Mouse (Mus musculus): ENCODE measurements around the gene Tasp1. TPM values are rescaled to one million over a fixed set of nuclear protein-coding genes. Genes with fewer than 3 reads are reported as not detected.

Tasp1 gene
- polyA plus RNA-seq, 1 experiment from 2014 or later: 21.1 TPM

- H3K4me1 ChIP-seq (replicated peaks; ENCODE audit: control insufficient read depth, insufficient read depth, low read length): no peaks in the 10 kb centered on the region
- no peaks in the 10 kb centered on the region for H3K36me3 ChIP-seq (ENCODE audit: control insufficient read depth, insufficient read depth, low read length)
- WGBS: 82% methylated on average over 8 of the region's 8 CpGs
- DNase-seq (ENCODE audit: low spot score) (no peak), ATAC-seq (replicated peaks; ENCODE audit: low FRiP score) (no peak)
- H3K27ac ChIP-seq (ENCODE audit: low read depth, low read length): no peak overlapping the region
- no peaks in the 10 kb centered on the region for H3K27me3 ChIP-seq (ENCODE audit: control insufficient read depth, insufficient read depth, low read length)
- peak overlapping the region; percentile 87; the same call in 1 of the 2 replicates for H3K9ac ChIP-seq (ENCODE audit: low read length)
- peak overlapping the region; percentile 81 for H3K4me3 ChIP-seq (ENCODE audit: low read depth, low read length)
- H3K4me2 ChIP-seq (ENCODE audit: low read depth, low read length, severe bottlenecking): peak overlapping the region; percentile 88
- H3K9me3 ChIP-seq (ENCODE audit: control insufficient read depth, low read length): no peaks in the 10 kb centered on the region
Observed at GRCm38 (mm10) chr2:140065676-140066075, 929 bp downstream of the Tasp1 start.

DNA sequence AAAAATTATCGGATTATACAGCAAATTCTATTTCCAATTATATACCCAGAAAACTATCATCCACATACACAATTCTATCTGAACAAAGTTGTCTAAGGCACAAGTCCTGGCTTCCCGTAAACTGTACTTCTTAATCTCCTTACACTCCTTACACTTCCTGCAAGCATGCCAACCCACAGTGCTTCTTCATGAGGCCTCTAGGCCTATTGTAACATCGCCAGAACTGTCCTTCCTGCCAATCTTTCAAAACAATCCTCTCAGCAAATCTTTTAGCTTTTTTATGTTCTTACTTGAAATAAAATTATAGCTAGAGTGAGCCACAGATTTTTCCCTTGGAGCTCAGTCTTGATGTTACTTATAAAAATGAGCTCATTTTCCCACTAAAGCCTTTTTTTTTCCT is 5.1 kb downstream of the Tasp1 start:
- Histone ChIP-seq H3K27me3 (ENCODE audit: control insufficient read depth, insufficient read depth, low read length) (no peaks in the 10 kb centered on the region), H3K27ac (ENCODE audit: low read depth, low read length) (no peak overlapping the region), H3K4me1 (replicated peaks; ENCODE audit: control insufficient read depth, insufficient read depth, low read length) (no peaks in the 10 kb centered on the region), H3K36me3 (ENCODE audit: control insufficient read depth, insufficient read depth, low read length) (no peaks in the 10 kb centered on the region; the same call in 1 of the 2 replicates), H3K4me3 (ENCODE audit: low read depth, low read length) (no peak overlapping the region), H3K9me3 (ENCODE audit: control insufficient read depth, low read length) (no peaks in the 10 kb centered on the region), H3K4me2 (ENCODE audit: low read depth, low read length, severe bottlenecking) (no peak overlapping the region), H3K9ac (ENCODE audit: low read length) (no peak overlapping the region)
- 89% methylated on average over 3 of the region's 3 CpGs for WGBS
- ATAC-seq (replicated peaks; ENCODE audit: low FRiP score) (no peak), DNase-seq (ENCODE audit: low spot score) (no peak)

DNA sequence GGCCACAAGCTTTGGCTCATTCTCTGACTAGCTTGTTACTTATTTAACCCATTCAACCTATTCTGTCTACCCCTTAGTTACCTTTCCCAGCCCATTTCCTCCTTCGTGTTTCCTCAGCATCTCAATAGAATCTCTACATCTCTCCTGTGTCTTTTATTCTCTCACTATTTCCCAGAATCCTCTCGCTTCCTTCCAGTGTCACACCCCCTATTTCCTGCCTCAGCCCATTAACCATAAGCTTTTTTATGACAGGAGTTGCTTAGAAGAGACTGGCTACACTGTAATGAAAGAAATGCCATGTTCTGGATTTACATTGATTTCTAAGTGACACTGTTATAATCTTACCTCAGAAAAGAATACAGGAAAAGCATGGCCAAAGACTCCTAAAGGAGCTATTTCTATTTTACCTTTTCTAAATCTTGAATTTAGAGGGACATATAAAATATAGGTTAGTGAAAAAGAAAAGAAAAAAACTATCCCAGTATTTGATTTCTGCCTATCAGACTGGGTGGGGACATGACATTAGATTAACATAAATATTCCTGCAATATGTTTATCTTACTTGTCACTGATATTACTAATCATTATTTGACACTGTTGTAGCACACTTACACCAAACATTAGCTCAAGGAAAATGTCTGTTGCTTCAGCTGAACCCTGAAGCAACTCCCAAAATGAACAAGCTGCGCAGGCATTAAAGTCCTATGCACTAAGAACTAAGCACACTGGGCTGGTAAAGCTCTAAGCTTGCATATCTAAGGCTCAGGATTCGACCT is 6.3 kb downstream of the Tasp1 start:
- 87% methylated on average over 4 of the region's 4 CpGs for WGBS
- Histone ChIP-seq H3K27ac (ENCODE audit: low read depth, low read length) (no peak overlapping the region), H3K9me3 (ENCODE audit: control insufficient read depth, low read length) (no peaks in the 10 kb centered on the region), H3K4me1 (replicated peaks; ENCODE audit: control insufficient read depth, insufficient read depth, low read length) (no peaks in the 10 kb centered on the region), H3K27me3 (ENCODE audit: control insufficient read depth, insufficient read depth, low read length) (no peaks in the 10 kb centered on the region), H3K4me2 (ENCODE audit: low read depth, low read length, severe bottlenecking) (no peak overlapping the region), H3K4me3 (ENCODE audit: low read depth, low read length) (no peak overlapping the region), H3K9ac (ENCODE audit: low read length) (no peak overlapping the region), H3K36me3 (ENCODE audit: control insufficient read depth, insufficient read depth, low read length) (no peaks in the 10 kb centered on the region; the same call in 1 of the 2 replicates)
- DNase-seq (ENCODE audit: low spot score): no peak
- ATAC-seq (replicated peaks; ENCODE audit: low FRiP score): no peak

- Histone ChIP-seq H3K4me2 (ENCODE audit: low read depth, low read length, severe bottlenecking) (no peak overlapping the region), H3K9ac (ENCODE audit: low read length) (no peak overlapping the region), H3K9me3 (ENCODE audit: control insufficient read depth, low read length) (no peaks in the 10 kb centered on the region), H3K27ac (ENCODE audit: low read depth, low read length) (no peak overlapping the region), H3K4me1 (replicated peaks; ENCODE audit: control insufficient read depth, insufficient read depth, low read length) (no peaks in the 10 kb centered on the region), H3K27me3 (ENCODE audit: control insufficient read depth, insufficient read depth, low read length) (no peaks in the 10 kb centered on the region), H3K4me3 (ENCODE audit: low read depth, low read length) (no peak overlapping the region), H3K36me3 (ENCODE audit: control insufficient read depth, insufficient read depth, low read length) (no peaks in the 10 kb centered on the region; the same call in 1 of the 2 replicates)
- ATAC-seq (replicated peaks; ENCODE audit: low FRiP score) (no peak), DNase-seq (ENCODE audit: low spot score) (no peak)
- WGBS: 92% methylated on average over 6 of the region's 6 CpGs
Observed at GRCm38 (mm10) chr2:140058125-140058524, 8.5 kb downstream of the Tasp1 start.

GRCm38 (mm10) chr2:140051607-140052126 is 14.9 kb downstream of the Tasp1 start:
- 85% methylated on average over 2 of the region's 2 CpGs for WGBS
- H3K4me2 ChIP-seq (ENCODE audit: low read depth, low read length, severe bottlenecking): no peak overlapping the region
- no peaks in the 10 kb centered on the region for H3K9me3 ChIP-seq (ENCODE audit: control insufficient read depth, low read length)
- no peak overlapping the region for H3K27ac ChIP-seq (ENCODE audit: low read depth, low read length)
- H3K27me3 ChIP-seq (ENCODE audit: control insufficient read depth, insufficient read depth, low read length): no peaks in the 10 kb centered on the region
- no peak overlapping the region for H3K4me3 ChIP-seq (ENCODE audit: low read depth, low read length)
- H3K36me3 ChIP-seq (ENCODE audit: control insufficient read depth, insufficient read depth, low read length): no peaks in the 10 kb centered on the region; the same call in 1 of the 2 replicates
- H3K4me1 ChIP-seq (replicated peaks; ENCODE audit: control insufficient read depth, insufficient read depth, low read length): no peaks in the 10 kb centered on the region
- no peak for ATAC-seq (replicated peaks; ENCODE audit: low FRiP score)
- H3K9ac ChIP-seq (ENCODE audit: low read length): no peak overlapping the region
- DNase-seq (ENCODE audit: low spot score): no peak

DNA sequence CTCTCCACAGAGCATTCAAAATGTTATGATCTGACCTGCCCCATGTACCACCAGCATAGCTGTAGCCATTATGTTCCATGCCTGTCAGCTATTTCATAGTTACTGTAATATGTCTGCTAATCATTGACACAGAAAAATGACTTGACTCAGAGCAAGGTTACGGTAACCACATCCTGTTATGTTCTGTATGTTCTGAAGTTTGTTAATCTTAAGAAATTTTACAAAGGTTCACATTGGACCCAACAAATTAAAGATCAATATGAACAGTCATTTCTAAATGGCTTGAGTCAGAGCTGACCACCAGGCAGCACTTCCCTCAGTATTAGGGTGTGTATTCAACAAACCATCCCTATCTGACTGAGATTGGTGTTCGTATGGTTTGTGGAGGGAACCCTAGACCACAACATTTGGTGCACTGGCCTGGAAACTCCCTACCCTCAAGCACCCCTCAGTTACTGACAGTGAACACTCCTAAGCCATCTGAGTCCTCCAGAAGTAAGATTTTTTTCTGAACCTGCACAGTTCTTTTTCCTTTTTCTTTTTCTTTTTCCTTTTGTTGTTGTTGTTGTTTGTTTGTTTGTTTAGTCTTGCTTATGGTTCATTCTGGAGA is 24.0 kb downstream of the Tasp1 start:
- H3K36me3 ChIP-seq (ENCODE audit: control insufficient read depth, insufficient read depth, low read length): no peaks in the 10 kb centered on the region
- no peak overlapping the region for H3K4me2 ChIP-seq (ENCODE audit: low read depth, low read length, severe bottlenecking)
- H3K9me3 ChIP-seq (ENCODE audit: control insufficient read depth, low read length): no peaks in the 10 kb centered on the region
- no peak overlapping the region for H3K27ac ChIP-seq (ENCODE audit: low read depth, low read length)
- 97% methylated on average over 2 of the region's 2 CpGs for WGBS
- H3K27me3 ChIP-seq (ENCODE audit: control insufficient read depth, insufficient read depth, low read length): no peaks in the 10 kb centered on the region
- H3K9ac ChIP-seq (ENCODE audit: low read length): no peak overlapping the region
- no peak for ATAC-seq (replicated peaks; ENCODE audit: low FRiP score)
- H3K4me1 ChIP-seq (replicated peaks; ENCODE audit: control insufficient read depth, insufficient read depth, low read length): no peaks in the 10 kb centered on the region
- no peak for DNase-seq (ENCODE audit: low spot score)
- no peak overlapping the region for H3K4me3 ChIP-seq (ENCODE audit: low read depth, low read length)

DNA sequence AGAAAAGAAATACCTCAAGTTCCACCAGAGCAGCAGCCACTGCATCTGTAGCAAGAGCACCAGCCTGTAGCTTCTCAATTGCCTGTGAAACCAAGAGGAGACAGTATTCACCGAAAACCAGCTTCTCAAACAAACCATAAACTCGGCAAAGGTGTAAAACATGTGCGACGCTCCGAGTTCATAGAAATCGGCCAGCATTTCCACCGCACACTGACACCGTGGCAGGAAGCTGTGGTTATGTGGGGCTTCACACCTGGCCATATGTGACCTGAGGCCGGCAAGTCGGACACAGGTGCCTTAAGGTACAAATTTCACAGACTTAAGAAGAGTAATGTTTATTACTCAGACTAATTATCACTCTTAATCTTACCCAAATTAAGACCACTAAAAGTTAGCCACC is 24.5 kb downstream of the Tasp1 start:
- H3K9ac ChIP-seq (ENCODE audit: low read length): no peak overlapping the region
- no peaks in the 10 kb centered on the region for H3K4me1 ChIP-seq (replicated peaks; ENCODE audit: control insufficient read depth, insufficient read depth, low read length)
- no peaks in the 10 kb centered on the region for H3K9me3 ChIP-seq (ENCODE audit: control insufficient read depth, low read length)
- no peak overlapping the region for H3K4me3 ChIP-seq (ENCODE audit: low read depth, low read length)
- DNase-seq (ENCODE audit: low spot score) (no peak), ATAC-seq (replicated peaks; ENCODE audit: low FRiP score) (no peak)
- H3K27me3 ChIP-seq (ENCODE audit: control insufficient read depth, insufficient read depth, low read length): no peaks in the 10 kb centered on the region
- no peak overlapping the region for H3K27ac ChIP-seq (ENCODE audit: low read depth, low read length)
- H3K4me2 ChIP-seq (ENCODE audit: low read depth, low read length, severe bottlenecking): no peak overlapping the region
- no peaks in the 10 kb centered on the region for H3K36me3 ChIP-seq (ENCODE audit: control insufficient read depth, insufficient read depth, low read length)
- WGBS: 95% methylated on average over 10 of the region's 10 CpGs

DNA sequence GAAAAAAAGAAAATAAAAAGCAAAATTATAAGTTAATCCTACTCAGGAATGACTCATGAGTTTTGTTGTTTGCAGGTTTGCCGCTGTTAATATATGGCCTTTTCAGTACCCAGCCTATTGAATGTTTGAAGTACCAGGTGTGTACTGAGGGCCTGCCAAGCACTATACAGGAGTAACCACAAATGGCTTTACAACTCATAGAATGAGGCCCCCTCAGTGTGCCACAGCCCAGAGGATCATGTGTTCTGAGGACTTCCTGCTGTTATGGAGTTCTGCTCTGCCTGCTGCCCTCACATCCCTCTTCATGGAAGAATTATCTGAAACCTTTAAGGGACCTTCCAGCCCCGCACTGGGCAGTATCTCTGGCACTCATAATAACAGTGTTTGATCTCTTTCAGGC is 29.1 kb downstream of the Tasp1 start:
- Histone ChIP-seq H3K9ac (ENCODE audit: low read length) (no peak overlapping the region), H3K4me1 (replicated peaks; ENCODE audit: control insufficient read depth, insufficient read depth, low read length) (no peaks in the 10 kb centered on the region), H3K36me3 (ENCODE audit: control insufficient read depth, insufficient read depth, low read length) (no peaks in the 10 kb centered on the region), H3K4me2 (ENCODE audit: low read depth, low read length, severe bottlenecking) (no peak overlapping the region), H3K27me3 (ENCODE audit: control insufficient read depth, insufficient read depth, low read length) (no peaks in the 10 kb centered on the region), H3K9me3 (ENCODE audit: control insufficient read depth, low read length) (no peaks in the 10 kb centered on the region), H3K4me3 (ENCODE audit: low read depth, low read length) (no peak overlapping the region), H3K27ac (ENCODE audit: low read depth, low read length) (no peak overlapping the region)
- ATAC-seq (replicated peaks; ENCODE audit: low FRiP score) (no peak), DNase-seq (ENCODE audit: low spot score) (no peak)
- 88% methylated on average over 2 of the region's 2 CpGs for whole genome bisulfite sequencing

Data from forebrain, embryonic 11.5 days (tissue).